In genomic region chr5:124161831-124162230, GRCm38 (mm10) we compare ENCODE assay signal across 9 mouse cellular contexts. TPM values are rescaled to one million over a fixed set of nuclear protein-coding genes. Genes with fewer than 3 reads are reported as not detected.
DNase-seq lines count a peak whose midpoint lies in the region; ATAC-seq and TF ChIP-seq lines count a peak whose summit lies in the region.
"Had no signal": no experiment of that assay in that cellular context is flagged by ENCODE, and none has a peak within 500 bp of the region (broad histone marks: within the 10 kb centered on the region; RNA-seq: fewer than 3 reads in every experiment).

No protein-coding gene starts in this region.

- no peaks in the 10 kb centered on the region for H3K27me3 ChIP-seq in heart, embryonic 13.5 days (replicated peaks)
- no peaks in the 10 kb centered on the region for H3K27me3 ChIP-seq in forebrain, embryonic 16.5 days (replicated peaks; ENCODE audit: control insufficient read depth, insufficient read depth, low read length)
- no peaks in the 10 kb centered on the region for H3K27me3 ChIP-seq in midbrain, embryonic 14.5 days (ENCODE audit: control insufficient read depth, insufficient read depth, low read length)

- H3K9ac ChIP-seq in heart, embryonic 13.5 days: peak overlapping the region; percentile 50
- H3K9ac ChIP-seq in forebrain, embryonic 16.5 days (replicated peaks; ENCODE audit: low read depth, low read length): no peak overlapping the region
- no peak overlapping the region for H3K9ac ChIP-seq in midbrain, embryonic 14.5 days (replicated peaks; ENCODE audit: low read length)

- intact Hi-C loops in left cerebral cortex, postnatal 14 days (cut with DNase I): no loop called here

- no peaks in the 10 kb centered on the region for H3K9me3 ChIP-seq in heart, embryonic 13.5 days
- no peaks in the 10 kb centered on the region for H3K9me3 ChIP-seq in forebrain, embryonic 16.5 days (ENCODE audit: control insufficient read depth, low read length)
- no peaks in the 10 kb centered on the region for H3K9me3 ChIP-seq in midbrain, embryonic 14.5 days (ENCODE audit: control insufficient read depth, low read length)

- peaks cover 96% of the 10 kb centered on the region for H3K4me1 ChIP-seq in heart, embryonic 13.5 days
- H3K4me1 ChIP-seq in forebrain, embryonic 16.5 days (replicated peaks; ENCODE audit: control insufficient read depth, insufficient read depth, low read length): peaks cover 39% of the 10 kb centered on the region
- H3K4me1 ChIP-seq in midbrain, embryonic 14.5 days (ENCODE audit: control insufficient read depth, insufficient read depth, low read length): peaks cover 32% of the 10 kb centered on the region

- H3K4me3 ChIP-seq in heart, embryonic 13.5 days: no peak overlapping the region
- no peak overlapping the region for H3K4me3 ChIP-seq in forebrain, embryonic 16.5 days (replicated peaks; ENCODE audit: low read length)
- no peak overlapping the region for H3K4me3 ChIP-seq in midbrain, embryonic 14.5 days (replicated peaks; ENCODE audit: low read depth, low read length)

- DNase-seq in heart, adult 9 months (ENCODE audit: low spot score in 2 of 2): no peak
- peak; percentile 63 for DNase-seq in brain, embryonic 14.5 days (ENCODE audit: low read depth)
- DNase-seq in midbrain, embryonic 14.5 days: peak; percentile 53
- DNase-seq in spleen, postnatal 4 days (ENCODE audit: low spot score in 2 of 2): no peak
- no peak for DNase-seq in left cerebral cortex, postnatal 14 days (ENCODE audit: low spot score in 2 of 2)

- no peak for TF ChIP-seq CTCF in brain, embryonic 14.5 days (IDR thresholded peaks at IDR 0.05; ENCODE audit: borderline replicate concordance, extremely low read depth, insufficient read depth, insufficient read length)

- 15% methylated on average over 10 of the region's 10 CpGs for whole genome bisulfite sequencing in heart, embryonic 13.5 days
- WGBS in forebrain, embryonic 16.5 days: 50% methylated on average over 10 of the region's 10 CpGs
- WGBS in midbrain, embryonic 14.5 days: 46% methylated on average over 10 of the region's 10 CpGs

- ATAC-seq in heart, embryonic 13.5 days (ENCODE audit: extremely low read depth, insufficient number of reproducible peaks, low FRiP score, low TSS enrichment): peak; percentile 44; the same call in 1 of the 2 replicates
- ATAC-seq in forebrain, embryonic 16.5 days: peak; percentile 18; the same call in 1 of the 2 replicates
- ATAC-seq in midbrain, embryonic 14.5 days (ENCODE audit: low FRiP score, low TSS enrichment): peak; percentile 34; the same call in 1 of the 2 replicates
- ATAC-seq in inflammation-experienced regulatory T-cells, adult 6 months: no peak

- H3K27ac ChIP-seq in heart, embryonic 13.5 days (replicated peaks): peak overlapping the region; percentile 92
- H3K27ac ChIP-seq in forebrain, embryonic 16.5 days (ENCODE audit: low read length): no peak overlapping the region
- no peak overlapping the region; the same call in 1 of the 2 replicates for H3K27ac ChIP-seq in midbrain, embryonic 14.5 days (replicated peaks; ENCODE audit: low read depth, low read length)
- H3K27ac ChIP-seq: macrophage had no signal

- peak overlapping the region; percentile 26 for H3K4me2 ChIP-seq in heart, embryonic 13.5 days
- H3K4me2 ChIP-seq in forebrain, embryonic 16.5 days (ENCODE audit: low read length): no peak overlapping the region
- no peak overlapping the region for H3K4me2 ChIP-seq in midbrain, embryonic 14.5 days (ENCODE audit: low read length)

- no peak for TF ChIP-seq POLR2A in brain, embryonic 14.5 days (IDR thresholded peaks at IDR 0.05; ENCODE audit: borderline replicate concordance, extremely low read depth, insufficient read depth, insufficient read length, poor library complexity, severe bottlenecking)

- H3K36me3 ChIP-seq in heart, embryonic 13.5 days: no peaks in the 10 kb centered on the region
- H3K36me3 ChIP-seq in forebrain, embryonic 16.5 days (ENCODE audit: control insufficient read depth, insufficient read depth): no peaks in the 10 kb centered on the region
- no peaks in the 10 kb centered on the region for H3K36me3 ChIP-seq in midbrain, embryonic 14.5 days (ENCODE audit: control insufficient read depth, insufficient read depth, low read length)

RNA-seq across cellular contexts. Expression of gene Arl6ip4, which starts 45.9 kb away (rescaled TPM):
- 68.5 and 70.8 TPM in 2 replicates for polyA plus RNA-seq in heart, embryonic 13.5 days (2015; fragmentation: Nextera tagmentation; extraction: Ambion mirVana)
- polyA plus RNA-seq in brain, embryonic 14.5 days (2012; rRNA removed): 64.5 and 67.8 TPM in 2 replicates
- polyA plus RNA-seq in forebrain, embryonic 16.5 days (2015; fragmentation: Nextera tagmentation; extraction: Ambion mirVana): 66.1 and 71.0 TPM in 2 replicates
- polyA plus RNA-seq in midbrain, embryonic 14.5 days (2014; fragmentation: Nextera tagmentation; extraction: Ambion mirVana): 65.2 and 72.3 TPM in 2 replicates
- total RNA-seq in left cerebral cortex, postnatal 14 days (2021): 10 to 100 TPM; 48.2 to 48.5 TPM
- polyA plus RNA-seq in inflammation-experienced regulatory T-cells, adult 6 months (2017; shearing (Covaris generic)): 10 to 100 TPM; 55.1 to 59.0 (median 56.1) TPM

RNA-seq across cellular contexts. Expression of gene Ogfod2, which starts 49.7 kb away (rescaled TPM):
- polyA plus RNA-seq in heart, embryonic 13.5 days (2015; fragmentation: Nextera tagmentation; extraction: Ambion mirVana): 18.3 and 18.8 TPM in 2 replicates
- polyA plus RNA-seq in brain, embryonic 14.5 days (2012; rRNA removed): 38.1 and 47.2 TPM in 2 replicates
- polyA plus RNA-seq in forebrain, embryonic 16.5 days (2015; fragmentation: Nextera tagmentation; extraction: Ambion mirVana): 37.4 and 38.6 TPM in 2 replicates
- polyA plus RNA-seq in midbrain, embryonic 14.5 days (2014; fragmentation: Nextera tagmentation; extraction: Ambion mirVana): 19.7 and 20.7 TPM in 2 replicates
- 10 to 100 TPM; 36.0 to 42.1 TPM for total RNA-seq in left cerebral cortex, postnatal 14 days (2021)
- polyA plus RNA-seq in inflammation-experienced regulatory T-cells, adult 6 months (2017; shearing (Covaris generic)): 10 to 100 TPM; 16.0 to 23.0 (median 22.9) TPM

Comparison
In these comparisons a context has a peak if more than half of its experiments do, and no peak if none do; other contexts are left out.
1. DNase-seq: peak in brain, embryonic 14.5 days (single experiment) and midbrain, embryonic 14.5 days (single experiment); none in heart, adult 9 months (0 of 2), spleen, postnatal 4 days (0 of 2) and left cerebral cortex, postnatal 14 days (0 of 2).